Mouse (Mus musculus): ENCODE results near the gene Pnliprp2. TPM values are rescaled to one million over a fixed set of nuclear protein-coding genes. Genes with fewer than 3 reads are reported as not detected.

Pnliprp2 gene
- polyA plus RNA-seq (2015; fragmentation: Nextera tagmentation; extraction: Ambion mirVana): 0.10 TPM in 1 of 2 replicates, not detected in the other

DNA sequence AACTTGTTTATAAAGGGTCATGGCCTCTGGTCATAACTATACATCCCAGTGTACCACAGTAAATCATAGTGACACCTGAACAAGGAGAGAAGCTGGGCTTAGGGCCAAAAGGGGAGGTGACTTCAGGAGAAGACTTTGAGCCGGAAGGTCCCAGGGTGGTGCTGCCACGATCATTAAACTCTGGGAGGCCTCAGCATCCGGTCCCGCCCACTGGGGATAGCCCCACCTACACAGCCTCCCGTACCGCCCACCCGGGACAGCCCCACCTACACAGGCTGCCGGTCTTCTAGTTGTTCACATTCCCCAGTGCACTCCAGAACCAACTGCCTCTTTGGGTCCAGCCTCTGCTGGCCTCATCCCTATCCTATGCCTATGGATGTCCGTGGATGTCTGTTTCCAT, at the start of gene Pnliprp2:
Gene Pnliprp2 (plus strand): TSS at position 297 of the 400 bp plus-strand sequence.
- Histone ChIP-seq H3K4me1 (replicated peaks) (peaks cover 4% of the 10 kb centered on the region), H3K27me3 (peaks cover 6% of the 10 kb centered on the region; the same call in 1 of the 2 replicates), H3K9me3 (no peaks in the 10 kb centered on the region), H3K36me3 (no peaks in the 10 kb centered on the region), H3K4me3 (no peak within 1 kb of the TSS), H3K27ac (replicated peaks) (no peak within 1 kb of the TSS), H3K9ac (no peak within 1 kb of the TSS), H3K4me2 (no peak within 1 kb of the TSS)
- no peak for ATAC-seq (ENCODE audit: low FRiP score, low read depth)
- WGBS: 66% methylated on average over 9 of the region's 9 CpGs

DNA sequence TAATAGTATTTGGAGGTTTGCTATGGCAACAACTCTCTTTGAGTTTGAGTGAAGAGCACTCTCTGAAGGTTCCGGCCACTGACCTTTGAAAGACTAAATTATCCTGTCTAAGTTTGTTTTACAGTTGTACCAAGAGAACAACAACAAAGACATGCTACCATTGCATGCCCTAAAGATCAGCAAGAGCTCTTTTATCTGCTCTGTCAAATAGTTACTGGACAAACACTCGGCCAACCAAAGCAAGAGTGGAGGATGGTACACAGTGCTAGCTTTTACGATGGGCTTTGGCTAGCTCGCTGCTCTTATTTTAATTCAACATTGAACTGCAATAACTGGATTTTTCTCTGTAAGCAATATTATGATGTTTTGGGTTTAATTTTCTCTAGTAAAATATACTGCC, 41.6 kb upstream of the Pnliprp2 start:
- Histone ChIP-seq H3K9me3 (no peaks in the 10 kb centered on the region), H3K4me2 (no peak overlapping the region), H3K27me3 (no peaks in the 10 kb centered on the region), H3K27ac (replicated peaks) (no peak overlapping the region), H3K4me3 (no peak overlapping the region), H3K36me3 (no peaks in the 10 kb centered on the region), H3K9ac (no peak overlapping the region), H3K4me1 (replicated peaks) (no peaks in the 10 kb centered on the region)
- WGBS: 79% methylated on average over 4 of the region's 4 CpGs
- ATAC-seq (ENCODE audit: low FRiP score, low read depth): no peak

DNA sequence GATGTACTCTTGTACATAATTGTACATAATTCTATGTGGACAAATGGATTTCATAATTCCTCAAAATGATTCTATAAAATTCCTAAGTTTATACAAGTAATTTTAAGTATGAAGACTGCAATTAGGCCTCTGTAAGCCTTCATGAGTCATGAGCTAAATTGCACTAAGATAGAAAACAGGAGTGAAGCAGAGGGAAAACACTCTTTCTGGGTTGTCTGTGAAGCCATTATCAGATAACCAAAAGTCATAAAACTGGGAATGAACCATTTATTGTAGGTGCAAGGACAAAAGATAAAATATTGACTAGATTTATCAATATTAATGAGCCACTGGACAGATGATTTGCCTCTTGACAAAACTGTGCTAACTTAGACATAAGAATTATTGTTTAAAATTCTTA, 39.1 kb upstream of the Pnliprp2 start:
- 0 out of 2 replicates have a peak, but pooled peaks cover 3% of the 10 kb centered on the region for H3K9me3 ChIP-seq
- H3K4me1 ChIP-seq (replicated peaks): no peaks in the 10 kb centered on the region
- H3K4me3 ChIP-seq: no peak overlapping the region
- ATAC-seq (ENCODE audit: low FRiP score, low read depth): no peak
- H3K9ac ChIP-seq: no peak overlapping the region
- H3K4me2 ChIP-seq: no peak overlapping the region
- no peaks in the 10 kb centered on the region for H3K36me3 ChIP-seq
- H3K27ac ChIP-seq (replicated peaks): no peak overlapping the region
- H3K27me3 ChIP-seq: no peaks in the 10 kb centered on the region

DNA sequence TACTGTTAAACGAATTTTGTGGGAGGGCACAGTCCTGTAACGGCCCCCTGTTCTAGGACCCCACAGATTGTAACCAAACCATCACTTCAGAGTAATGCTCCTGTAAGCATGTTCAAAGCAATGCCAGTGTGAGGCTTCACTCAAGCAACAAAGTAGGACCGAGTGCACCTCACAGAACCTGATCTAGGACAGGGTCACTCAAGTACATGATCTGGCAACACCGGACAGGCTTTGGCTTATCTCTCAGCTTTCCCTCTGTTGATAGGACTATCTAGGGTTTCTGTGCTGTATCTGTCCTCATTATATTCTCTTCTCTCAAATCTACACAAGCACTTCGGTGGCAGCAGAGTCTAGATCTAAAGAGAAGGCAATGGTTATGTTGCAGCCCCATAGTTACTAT, 33.0 kb upstream of the Pnliprp2 start:
- WGBS: 94% methylated on average over 5 of the region's 5 CpGs

DNA sequence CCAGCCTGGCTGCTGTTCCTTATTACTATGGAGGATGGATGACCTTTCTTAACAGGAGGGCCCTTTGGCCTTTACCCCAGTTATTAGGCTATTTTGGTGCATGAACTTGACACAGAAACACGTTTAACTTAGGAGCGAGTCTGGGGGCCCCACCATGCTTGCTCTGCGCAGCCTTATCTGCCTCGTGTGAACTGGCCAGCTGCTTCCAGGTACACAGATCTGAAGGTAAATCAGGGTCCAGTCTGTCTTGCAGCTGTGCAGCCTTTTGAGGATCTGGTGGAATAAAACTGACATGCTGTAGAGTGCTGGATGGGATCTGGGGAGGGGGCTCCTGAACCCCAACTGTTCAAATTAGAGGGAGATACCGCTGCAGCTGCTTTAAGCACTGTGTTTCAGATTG, 31.8 kb upstream of the Pnliprp2 start:
- H3K9me3 ChIP-seq: 0 out of 2 replicates have a peak, but pooled peaks cover 3% of the 10 kb centered on the region
- no peaks in the 10 kb centered on the region for H3K36me3 ChIP-seq
- no peak overlapping the region for H3K4me2 ChIP-seq
- no peak overlapping the region for H3K4me3 ChIP-seq
- no peak overlapping the region for H3K27ac ChIP-seq (replicated peaks)
- H3K4me1 ChIP-seq (replicated peaks): no peaks in the 10 kb centered on the region
- H3K27me3 ChIP-seq: no peaks in the 10 kb centered on the region
- H3K9ac ChIP-seq: no peak overlapping the region
- 86% methylated on average over 5 of the region's 5 CpGs for WGBS
- no peak for ATAC-seq (ENCODE audit: low FRiP score, low read depth)

More for the DNA sequence above, 33.0 kb upstream of the Pnliprp2 start:
- H3K27me3 ChIP-seq: no peaks in the 10 kb centered on the region
- H3K9ac ChIP-seq: no peak overlapping the region
- H3K4me2 ChIP-seq: no peak overlapping the region
- 0 out of 2 replicates have a peak, but pooled peaks cover 3% of the 10 kb centered on the region for H3K9me3 ChIP-seq
- no peak overlapping the region for H3K4me3 ChIP-seq
- H3K4me1 ChIP-seq (replicated peaks): no peaks in the 10 kb centered on the region
- no peak overlapping the region for H3K27ac ChIP-seq (replicated peaks)
- ATAC-seq (ENCODE audit: low FRiP score, low read depth): no peak
- H3K36me3 ChIP-seq: no peaks in the 10 kb centered on the region

DNA sequence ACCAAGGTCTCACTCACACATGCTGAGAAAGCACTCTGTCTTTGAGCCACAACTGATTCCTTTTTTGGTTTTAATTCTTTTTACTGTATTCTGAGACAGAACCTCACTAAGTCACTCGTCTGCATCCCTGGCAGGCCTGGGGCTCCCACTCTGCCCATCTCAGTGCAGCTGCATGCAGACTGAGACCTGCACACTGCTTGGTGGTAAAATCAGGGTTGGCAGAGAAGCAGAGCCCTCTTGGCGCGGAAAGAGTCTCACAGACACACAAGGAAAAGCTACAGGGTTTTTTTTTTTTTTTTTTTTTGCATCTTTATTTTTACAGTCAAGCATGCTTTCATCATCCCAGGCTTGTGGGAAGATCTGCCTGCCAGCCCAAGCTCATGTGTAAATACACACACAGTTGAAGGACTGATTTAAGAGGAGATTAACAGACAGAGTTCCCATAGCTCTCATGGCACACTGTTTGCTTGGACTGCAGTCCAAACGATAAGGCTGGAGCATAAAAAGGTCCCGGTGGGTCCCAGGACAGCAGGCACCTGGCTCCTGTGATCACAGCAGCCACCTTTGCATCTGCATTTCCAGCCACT, 31.0 kb upstream of the Pnliprp2 start, which contains the start of gene Pnliprp1:
Gene Pnliprp1 (plus strand): TSS at position 443 of the 587 bp plus-strand sequence.
- no peak within 1 kb of the TSS for H3K9ac ChIP-seq
- no peak within 1 kb of the TSS for H3K4me3 ChIP-seq
- H3K4me2 ChIP-seq: no peak within 1 kb of the TSS
- no peak for ATAC-seq (ENCODE audit: low FRiP score, low read depth)
- 59% methylated on average over 5 of the region's 5 CpGs for WGBS
- H3K4me1 ChIP-seq (replicated peaks): no peaks in the 10 kb centered on the region
- no peaks in the 10 kb centered on the region for H3K27me3 ChIP-seq
- H3K36me3 ChIP-seq: no peaks in the 10 kb centered on the region
- H3K27ac ChIP-seq (replicated peaks): no peak within 1 kb of the TSS
- 0 out of 2 replicates have a peak, but pooled peaks cover 3% of the 10 kb centered on the region for H3K9me3 ChIP-seq

DNA sequence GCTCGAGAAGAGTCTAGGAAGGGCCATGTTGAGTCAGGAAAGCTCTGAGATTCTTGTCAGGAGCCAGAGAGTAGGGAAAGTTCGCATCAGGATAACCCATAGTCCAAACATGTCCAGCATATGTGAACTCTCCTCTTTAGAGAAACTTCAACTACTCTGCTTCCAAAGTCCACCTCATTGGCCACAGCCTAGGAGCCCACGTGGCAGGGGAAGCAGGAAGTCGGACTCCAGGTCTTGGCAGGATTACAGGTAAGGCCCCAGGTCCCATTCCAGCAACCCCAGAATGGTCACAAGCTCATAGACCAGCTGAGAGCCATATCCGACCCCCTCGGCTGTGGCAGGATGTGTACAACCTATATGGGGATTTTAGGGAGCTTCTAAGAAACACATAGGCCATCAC, 26.3 kb upstream of the Pnliprp2 start:
- ATAC-seq (ENCODE audit: low FRiP score, low read depth): no peak
- Histone ChIP-seq H3K4me1 (replicated peaks) (no peaks in the 10 kb centered on the region), H3K9me3 (no peaks in the 10 kb centered on the region), H3K27me3 (no peaks in the 10 kb centered on the region), H3K4me3 (no peak overlapping the region), H3K36me3 (no peaks in the 10 kb centered on the region), H3K9ac (no peak overlapping the region), H3K27ac (replicated peaks) (no peak overlapping the region), H3K4me2 (no peak overlapping the region)
- 86% methylated on average over 6 of the region's 6 CpGs for WGBS

DNA sequence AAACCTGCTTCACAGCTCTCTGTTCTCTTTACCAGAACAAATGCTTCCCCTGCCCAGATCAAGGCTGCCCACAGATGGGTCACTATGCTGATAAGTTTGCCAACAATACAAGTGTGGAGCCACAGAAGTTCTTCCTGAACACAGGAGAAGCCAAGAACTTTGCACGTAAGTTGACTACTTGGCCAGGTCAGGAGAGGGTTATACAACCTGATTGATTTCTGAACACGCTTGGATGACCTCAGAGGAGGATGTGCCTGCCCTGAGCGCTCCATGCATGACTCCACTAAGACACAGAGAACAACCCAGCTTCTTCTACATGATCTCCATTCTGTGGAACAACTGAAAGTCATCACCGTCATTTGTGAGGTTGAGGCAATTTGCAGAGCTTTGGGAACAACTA, 21.4 kb upstream of the Pnliprp2 start:
- H3K27ac ChIP-seq (replicated peaks): no peak overlapping the region
- H3K4me1 ChIP-seq (replicated peaks): no peaks in the 10 kb centered on the region
- no peaks in the 10 kb centered on the region for H3K9me3 ChIP-seq
- H3K36me3 ChIP-seq: no peaks in the 10 kb centered on the region
- H3K4me2 ChIP-seq: no peak overlapping the region
- no peak overlapping the region for H3K9ac ChIP-seq
- no peaks in the 10 kb centered on the region for H3K27me3 ChIP-seq
- 91% methylated on average over 4 of the region's 4 CpGs for WGBS
- H3K4me3 ChIP-seq: no peak overlapping the region
- ATAC-seq (ENCODE audit: low FRiP score, low read depth): no peak

DNA sequence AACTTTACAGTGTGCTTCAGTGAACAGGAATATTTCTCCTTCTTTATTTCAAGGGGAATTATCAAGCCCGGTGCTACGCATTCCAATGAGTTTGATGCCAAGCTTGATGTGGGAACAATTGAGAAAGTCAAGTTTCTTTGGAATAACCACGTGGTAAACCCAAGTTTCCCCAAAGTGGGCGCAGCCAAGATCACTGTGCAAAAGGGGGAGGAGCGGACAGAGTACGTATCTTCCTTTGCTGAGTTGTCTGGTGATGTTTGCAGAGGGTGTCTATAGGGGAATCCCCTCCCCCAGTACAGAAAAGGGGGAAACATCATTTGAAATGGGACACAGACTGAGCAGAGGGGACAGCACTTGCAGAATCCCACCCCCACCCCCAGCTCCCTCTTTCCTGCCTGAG, 18.5 kb upstream of the Pnliprp2 start:
- WGBS: 55% methylated on average over 6 of the region's 6 CpGs
- H3K4me1 ChIP-seq (replicated peaks): no peaks in the 10 kb centered on the region
- no peak overlapping the region for H3K4me2 ChIP-seq
- no peak for ATAC-seq (ENCODE audit: low FRiP score, low read depth)
- no peaks in the 10 kb centered on the region for H3K9me3 ChIP-seq
- H3K36me3 ChIP-seq: no peaks in the 10 kb centered on the region
- no peaks in the 10 kb centered on the region for H3K27me3 ChIP-seq
- no peak overlapping the region for H3K9ac ChIP-seq
- no peak overlapping the region for H3K4me3 ChIP-seq
- no peak overlapping the region for H3K27ac ChIP-seq (replicated peaks)

DNA sequence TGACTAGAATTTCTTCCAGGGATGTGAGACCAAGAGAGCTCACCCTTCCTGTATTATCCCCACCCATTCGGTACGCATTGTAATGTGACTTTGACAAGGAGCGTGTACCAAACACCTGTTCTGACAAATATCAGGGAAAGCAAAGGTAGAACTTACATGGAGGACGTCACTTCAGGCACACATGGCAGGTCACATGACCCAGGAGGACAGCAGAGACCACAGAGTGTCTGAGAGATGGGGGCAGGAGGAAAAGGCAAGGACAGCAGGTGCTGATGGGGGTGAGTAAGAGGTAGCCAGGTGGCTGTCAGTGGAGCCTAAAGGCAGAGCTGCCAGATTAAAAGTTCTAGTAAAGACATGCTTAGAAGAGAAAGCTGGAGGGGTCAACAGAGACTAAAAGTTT, 16.8 kb upstream of the Pnliprp2 start:
- H3K9me3 ChIP-seq: no peaks in the 10 kb centered on the region
- no peaks in the 10 kb centered on the region for H3K27me3 ChIP-seq
- no peak for ATAC-seq (ENCODE audit: low FRiP score, low read depth)
- WGBS: 90% methylated on average over 4 of the region's 4 CpGs
- no peaks in the 10 kb centered on the region for H3K36me3 ChIP-seq
- H3K4me1 ChIP-seq (replicated peaks): no peaks in the 10 kb centered on the region
- no peak overlapping the region for H3K9ac ChIP-seq
- H3K27ac ChIP-seq (replicated peaks): no peak overlapping the region
- H3K4me3 ChIP-seq: no peak overlapping the region
- H3K4me2 ChIP-seq: no peak overlapping the region

DNA sequence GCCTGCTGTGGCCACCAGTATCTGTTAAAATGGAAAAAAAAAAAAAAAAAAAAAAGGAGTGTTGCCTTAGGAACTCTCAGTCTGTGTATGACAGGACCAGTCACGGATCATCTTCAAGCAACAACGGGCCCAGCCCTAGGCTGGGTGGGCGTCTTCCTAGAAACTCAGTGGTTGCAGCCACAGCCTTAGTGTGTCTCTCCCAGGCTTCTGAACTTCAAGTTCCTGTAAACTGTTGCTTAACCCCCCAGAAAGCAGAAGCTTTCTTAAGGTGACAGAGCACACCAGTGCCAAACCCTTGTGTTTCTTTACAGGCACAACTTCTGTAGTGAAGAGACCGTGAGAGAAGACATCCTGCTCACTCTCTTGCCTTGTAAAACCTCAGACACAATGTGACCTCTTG, 15.8 kb upstream of the Pnliprp2 start:
- no peak for ATAC-seq (ENCODE audit: low FRiP score, low read depth)
- H3K36me3 ChIP-seq: no peaks in the 10 kb centered on the region
- H3K4me3 ChIP-seq: no peak overlapping the region
- H3K27me3 ChIP-seq: no peaks in the 10 kb centered on the region
- WGBS: 74% methylated on average over 4 of the region's 4 CpGs
- no peak overlapping the region for H3K9ac ChIP-seq
- no peaks in the 10 kb centered on the region for H3K9me3 ChIP-seq
- no peak overlapping the region for H3K27ac ChIP-seq (replicated peaks)
- H3K4me2 ChIP-seq: no peak overlapping the region
- H3K4me1 ChIP-seq (replicated peaks): no peaks in the 10 kb centered on the region

DNA sequence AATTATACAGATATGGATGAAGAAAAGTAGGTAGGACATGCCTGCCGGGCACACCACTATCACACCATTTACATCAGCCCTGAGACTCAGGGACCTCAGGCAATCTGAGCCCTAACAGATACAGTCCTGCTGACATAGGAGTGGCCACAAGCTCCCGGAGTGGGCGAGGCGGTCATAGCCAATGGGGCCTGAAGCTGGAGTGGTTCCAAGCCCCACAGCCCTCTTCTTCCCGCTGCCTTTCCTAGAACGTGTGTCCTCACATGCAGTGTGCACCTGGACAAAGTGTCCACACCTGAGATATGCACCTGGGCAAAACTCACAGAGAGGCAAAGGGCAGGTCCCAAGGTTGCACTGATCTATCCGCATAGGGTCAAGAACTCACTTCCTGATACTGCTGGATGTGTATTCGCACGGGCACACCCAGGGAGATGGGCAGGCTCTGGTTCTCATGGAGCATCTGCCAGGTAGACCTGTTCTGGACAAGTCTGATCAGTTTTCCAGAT, 12.0 kb upstream of the Pnliprp2 start:
- Histone ChIP-seq H3K4me2 (no peak overlapping the region), H3K4me3 (no peak overlapping the region), H3K27me3 (no peaks in the 10 kb centered on the region), H3K9ac (no peak overlapping the region), H3K36me3 (no peaks in the 10 kb centered on the region), H3K27ac (replicated peaks) (no peak overlapping the region), H3K9me3 (no peaks in the 10 kb centered on the region), H3K4me1 (replicated peaks) (no peaks in the 10 kb centered on the region)
- WGBS: 91% methylated on average over 9 of the region's 9 CpGs
- ATAC-seq (ENCODE audit: low FRiP score, low read depth): no peak

DNA sequence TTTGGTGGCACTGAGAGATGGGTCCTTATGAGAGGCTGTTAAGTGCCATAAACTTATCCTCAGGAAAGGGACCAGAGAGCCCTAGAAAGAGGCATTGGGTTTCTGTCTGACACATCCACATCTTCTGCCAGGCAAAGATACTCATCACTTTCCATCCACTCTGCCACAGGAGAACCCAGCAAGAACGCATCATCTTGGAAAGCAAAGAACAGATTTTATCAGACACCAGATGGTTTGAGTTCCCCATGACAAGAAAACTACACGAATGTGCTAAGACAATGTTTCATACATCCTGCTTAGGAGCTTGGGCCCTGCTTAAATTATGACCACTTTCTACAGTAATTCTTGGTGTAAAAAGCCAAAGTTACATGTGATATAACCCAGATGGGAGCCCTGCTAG, 8.7 kb upstream of the Pnliprp2 start:
- Histone ChIP-seq H3K4me2 (no peak overlapping the region), H3K9ac (no peak overlapping the region), H3K27ac (replicated peaks) (no peak overlapping the region), H3K36me3 (no peaks in the 10 kb centered on the region), H3K4me1 (replicated peaks) (no peaks in the 10 kb centered on the region), H3K9me3 (no peaks in the 10 kb centered on the region), H3K27me3 (no peaks in the 10 kb centered on the region), H3K4me3 (no peak overlapping the region)
- ATAC-seq (ENCODE audit: low FRiP score, low read depth): no peak
- 83% methylated on average over 2 of the region's 2 CpGs for WGBS
